Comparison of ENCODE assay signal across 8 mouse cellular contexts in the genomic region with DNA sequence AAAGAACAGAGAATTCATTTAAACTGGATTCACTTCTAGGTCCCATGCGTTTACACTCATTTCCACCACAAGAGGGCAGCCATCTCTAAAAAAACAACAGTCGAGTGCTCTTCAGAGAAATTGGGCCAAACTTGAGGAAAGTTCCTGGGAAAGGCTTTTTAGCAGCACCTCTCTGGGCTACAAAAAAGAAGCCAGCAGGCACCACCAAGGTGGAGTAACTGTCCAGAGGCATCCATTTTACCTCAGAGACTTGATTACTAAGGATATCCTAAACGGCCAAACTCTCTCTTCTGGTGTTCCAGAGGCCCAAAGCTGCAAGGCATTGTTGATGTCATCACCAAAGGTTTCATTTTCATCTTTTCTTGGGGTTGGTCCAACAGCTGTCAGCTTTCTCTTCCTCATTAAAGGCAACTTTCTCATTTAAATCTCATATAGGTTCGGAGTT. TPM values are rescaled to one million over a fixed set of nuclear protein-coding genes. Genes with fewer than 3 reads are reported as not detected.
A peak's percentile ranks its signal among the peaks of the same experiment; 100 is the strongest.
DNase-seq lines count a peak whose midpoint lies in the region; ATAC-seq lines count a peak whose summit lies in the region.

No protein-coding gene starts in this region.

- peaks cover 4% of the 10 kb centered on the region for H3K4me1 ChIP-seq in kidney, embryonic 14.5 days (ENCODE audit: control insufficient read depth, insufficient read depth, low read length)
- H3K4me1 ChIP-seq in embryonic facial prominence, embryonic 11.5 days (ENCODE audit: control insufficient read depth, insufficient read depth, low read length) = no peaks in the 10 kb centered on the region; the same call in 1 of the 2 replicates

- 19% methylated on average over 4 of the region's 4 CpGs for WGBS in kidney, embryonic 14.5 days
- 19% methylated on average over 4 of the region's 4 CpGs for WGBS in embryonic facial prominence, embryonic 11.5 days

- H3K4me3 ChIP-seq in kidney, embryonic 14.5 days (ENCODE audit: low read length) = no peak overlapping the region
- no peak overlapping the region for H3K4me3 ChIP-seq in embryonic facial prominence, embryonic 11.5 days (ENCODE audit: low read depth, low read length)

- peak; percentile 31 for DNase-seq in kidney, adult 11 months
- peak; percentile 61 to 94 for DNase-seq in adrenal gland, adult (ENCODE audit: inconsistent age in 2 of 2, low spot score in 1 of 2)
- peak; percentile 88 for DNase-seq in embryonic facial prominence, embryonic 11.5 days (ENCODE audit: low spot score)
- peak; percentile 48 to 67 for DNase-seq in heart, postnatal 14 days
- peak; percentile 29 to 48 for DNase-seq in layer of hippocampus, postnatal 36 days
- DNase-seq in lung, postnatal 36 days = peak; percentile 89
- peak; percentile 68 for DNase-seq in telencephalon, adult 2 months (ENCODE audit: low read depth, low spot score)

- H3K36me3 ChIP-seq in kidney, embryonic 14.5 days (ENCODE audit: control insufficient read depth, insufficient read depth, low read length) = no peaks in the 10 kb centered on the region
- H3K36me3 ChIP-seq in embryonic facial prominence, embryonic 11.5 days (replicated peaks; ENCODE audit: control insufficient read depth, insufficient read depth, low read depth, low read length) = no peaks in the 10 kb centered on the region

- ATAC-seq in kidney, embryonic 14.5 days (ENCODE audit: low FRiP score, low TSS enrichment) = no peak
- ATAC-seq in embryonic facial prominence, embryonic 11.5 days (replicated peaks; ENCODE audit: insufficient number of reproducible peaks, low FRiP score, low TSS enrichment, low read depth) = no peak

- H3K4me2 ChIP-seq in kidney, embryonic 14.5 days (replicated peaks; ENCODE audit: low read depth, low read length) = no peak overlapping the region
- no peak overlapping the region for H3K4me2 ChIP-seq in embryonic facial prominence, embryonic 11.5 days (ENCODE audit: low read depth, low read length)

- peaks cover 22% of the 10 kb centered on the region for H3K27me3 ChIP-seq in kidney, embryonic 14.5 days (ENCODE audit: control insufficient read depth, insufficient read depth, low read length)
- H3K27me3 ChIP-seq in embryonic facial prominence, embryonic 11.5 days (ENCODE audit: control insufficient read depth, insufficient read depth, low read length) = peaks cover 20% of the 10 kb centered on the region

- no peak overlapping the region for H3K27ac ChIP-seq in kidney, embryonic 14.5 days (ENCODE audit: low read depth, low read length)
- H3K27ac ChIP-seq in embryonic facial prominence, embryonic 11.5 days (replicated peaks; ENCODE audit: low read depth, low read length) = no peak overlapping the region

- H3K9ac ChIP-seq in kidney, embryonic 14.5 days (ENCODE audit: low read depth, low read length) = no peak overlapping the region
- no peak overlapping the region for H3K9ac ChIP-seq in embryonic facial prominence, embryonic 11.5 days (replicated peaks; ENCODE audit: low read length)

- H3K9me3 ChIP-seq in kidney, embryonic 14.5 days (ENCODE audit: control insufficient read depth, low read length) = no peaks in the 10 kb centered on the region
- H3K9me3 ChIP-seq in embryonic facial prominence, embryonic 11.5 days (replicated peaks; ENCODE audit: control insufficient read depth, low read length) = no peaks in the 10 kb centered on the region

- intact Hi-C loops in heart, postnatal 14 days (cut with DNase I) = loop anchor here (2.0 to 5.0 kb wide), 7 partner anchors 103 to 933 kb away; no protein-coding TSS in a partner anchor

RNA-seq across cellular contexts. Expression of gene Bmp2, which starts 1.7 kb away (rescaled TPM):
- polyA plus RNA-seq in kidney, embryonic 14.5 days (2014; fragmentation: Nextera tagmentation; extraction: Ambion mirVana) = 8.1 and 12.6 TPM in 2 replicates
- 4.5 and 5.1 TPM in 2 replicates for polyA plus RNA-seq in embryonic facial prominence, embryonic 11.5 days (2014; fragmentation: Nextera tagmentation; extraction: Ambion mirVana)
- 1 to 10 TPM; 2.6 to 3.2 TPM for total RNA-seq in heart, postnatal 14 days (2021)
- total RNA-seq in layer of hippocampus, postnatal 36 days (2021) = 1 to 10 TPM; 1.7 to 1.9 TPM

Comparison
In these comparisons a context has a peak if more than half of its experiments do, and no peak if none do; other contexts are left out.
1. DNase-seq: peak in every context shown above with its lines; median percentile 89 in lung, postnatal 36 days; 88 in embryonic facial prominence, embryonic 11.5 days; 78 in adrenal gland, adult; 68 in telencephalon, adult 2 months; 58 in heart, postnatal 14 days; 38 in layer of hippocampus, postnatal 36 days; 31 in kidney, adult 11 months.